Mouse (Mus musculus): Measurements from ENCODE around the gene Calr.

DNA sequence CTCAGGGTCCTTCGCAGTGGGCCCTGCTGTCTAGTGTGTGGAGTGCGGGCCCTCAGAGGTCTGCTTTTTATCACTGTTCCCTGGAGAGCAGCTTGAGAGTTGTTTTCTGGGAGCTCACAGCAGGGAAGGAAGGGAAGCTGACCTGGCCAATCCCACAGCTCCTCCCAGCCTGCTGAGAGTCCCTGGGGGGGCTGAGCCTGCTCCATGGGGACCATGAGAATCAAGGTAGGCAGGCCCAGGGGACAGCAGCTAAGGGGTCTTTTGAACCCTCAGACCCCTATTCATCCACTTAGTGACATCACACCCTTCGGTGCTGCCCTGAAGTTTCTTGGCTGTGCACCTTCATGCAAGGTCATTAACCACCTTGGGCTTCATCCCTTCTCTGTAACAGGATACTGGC, 24.0 kb downstream of the Calr start, which contains the start of gene Dand5:
- TF ChIP-seq POLR2A (IDR thresholded peaks at IDR 0.05; ENCODE audit: extremely low read depth, insufficient read depth, low read length) (no peak), CTCF (IDR thresholded peaks at IDR 0.05; ENCODE audit: low read depth, low read length) (no peak)
